Mouse (Mus musculus): ENCODE results near the gene Shld1. TPM values are rescaled to one million over a fixed set of nuclear protein-coding genes. Genes with fewer than 3 reads are reported as not detected.

Shld1 gene
- polyA plus RNA-seq, 1 experiment from 2014 or later: 14.2 TPM

DNA sequence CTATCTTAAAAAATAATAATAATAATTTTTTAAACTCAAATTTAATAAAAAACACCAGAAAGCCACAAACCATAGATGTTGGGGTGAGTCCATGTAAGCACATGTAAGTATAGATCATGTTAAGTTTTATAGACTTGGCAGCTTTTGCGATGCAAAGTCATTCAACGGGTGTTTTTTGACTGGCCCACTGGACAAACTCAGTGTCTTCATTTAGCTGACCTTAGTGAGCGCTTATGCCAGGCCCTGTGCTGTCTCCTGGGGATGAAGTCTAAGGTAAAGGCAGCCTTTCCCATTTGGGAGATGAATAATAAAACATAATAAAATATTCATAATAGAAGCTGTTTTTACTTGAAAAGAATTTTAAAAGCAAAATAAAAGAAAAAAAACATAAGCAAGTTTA is 28.2 kb downstream of the Shld1 start:
- 89% methylated on average over 3 of the region's 3 CpGs for WGBS
- no peaks in the 10 kb centered on the region for H3K4me1 ChIP-seq (replicated peaks)
- H3K9me3 ChIP-seq: no peaks in the 10 kb centered on the region
- no peak overlapping the region for H3K4me2 ChIP-seq (replicated peaks)
- H3K9ac ChIP-seq: no peak overlapping the region
- no peak overlapping the region for H3K4me3 ChIP-seq (replicated peaks)
- no peak for ATAC-seq
- H3K27me3 ChIP-seq (replicated peaks): no peaks in the 10 kb centered on the region
- H3K36me3 ChIP-seq: peaks cover 2% of the 10 kb centered on the region; the same call in 1 of the 2 replicates
- H3K27ac ChIP-seq: no peak overlapping the region

- no peak overlapping the region for H3K9ac ChIP-seq
- peaks cover 2% of the 10 kb centered on the region; the same call in 1 of the 2 replicates for H3K36me3 ChIP-seq
- peak; percentile 31; the same call in 1 of the 2 replicates for ATAC-seq
- no peak overlapping the region for H3K27ac ChIP-seq
- H3K4me3 ChIP-seq (replicated peaks): no peak overlapping the region
- WGBS: 61% methylated on average over 12 of the region's 12 CpGs
- H3K9me3 ChIP-seq: no peaks in the 10 kb centered on the region
- no peaks in the 10 kb centered on the region for H3K27me3 ChIP-seq (replicated peaks)
- H3K4me1 ChIP-seq (replicated peaks): no peaks in the 10 kb centered on the region
- H3K4me2 ChIP-seq (replicated peaks): no peak overlapping the region
Observed at GRCm38 (mm10) chr2:132715421-132716070, 28.8 kb downstream of the Shld1 start.

GRCm38 (mm10) chr2:132716154-132716553 is 29.4 kb downstream of the Shld1 start:
- H3K4me1 ChIP-seq (replicated peaks): no peaks in the 10 kb centered on the region
- H3K9ac ChIP-seq: no peak overlapping the region
- WGBS: 35% methylated on average over 5 of the region's 5 CpGs
- no peak overlapping the region for H3K27ac ChIP-seq
- H3K4me2 ChIP-seq (replicated peaks): no peak overlapping the region
- peak; percentile 43; the same call in 1 of the 2 replicates for ATAC-seq
- no peaks in the 10 kb centered on the region for H3K36me3 ChIP-seq
- H3K9me3 ChIP-seq: no peaks in the 10 kb centered on the region
- H3K27me3 ChIP-seq (replicated peaks): no peaks in the 10 kb centered on the region
- no peak overlapping the region for H3K4me3 ChIP-seq (replicated peaks)

DNA sequence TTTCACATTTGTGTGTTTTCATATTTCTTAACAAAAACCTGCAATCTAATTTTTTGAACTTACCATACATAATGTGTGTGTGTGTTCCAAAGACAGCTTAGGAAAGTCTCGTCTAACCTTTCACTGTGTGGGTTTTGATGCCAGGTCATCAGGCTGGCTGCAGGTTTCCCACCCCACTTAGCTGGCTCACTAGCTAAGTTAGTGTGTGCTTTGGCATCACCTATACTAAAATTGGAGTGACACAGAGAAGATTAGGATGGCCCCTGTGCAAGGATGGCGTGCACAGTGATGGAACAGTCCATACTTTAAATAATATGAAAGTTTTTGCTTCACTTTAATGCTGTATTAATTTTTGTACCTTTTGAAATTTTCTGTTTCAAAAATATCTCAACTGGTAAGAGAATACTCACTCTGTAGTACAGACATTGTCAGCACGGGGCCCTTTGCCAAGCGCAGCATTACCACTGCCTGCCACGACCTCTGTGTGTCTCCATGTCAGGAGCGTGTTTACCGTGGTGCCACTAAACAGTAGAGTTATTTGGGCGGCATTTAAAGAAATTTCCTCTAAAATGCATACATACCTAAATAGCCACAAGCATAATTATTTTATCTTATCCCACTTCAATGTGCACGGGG is 30.3 kb downstream of the Shld1 start:
- no peaks in the 10 kb centered on the region for H3K4me1 ChIP-seq (replicated peaks)
- no peak for ATAC-seq
- no peak overlapping the region for H3K4me3 ChIP-seq (replicated peaks)
- H3K9ac ChIP-seq: no peak overlapping the region
- no peaks in the 10 kb centered on the region for H3K27me3 ChIP-seq (replicated peaks)
- H3K9me3 ChIP-seq: no peaks in the 10 kb centered on the region
- H3K4me2 ChIP-seq (replicated peaks): no peak overlapping the region
- H3K36me3 ChIP-seq: no peaks in the 10 kb centered on the region
- WGBS: 90% methylated on average over 9 of the region's 9 CpGs
- H3K27ac ChIP-seq: no peak overlapping the region

GRCm38 (mm10) chr2:132717537-132717912 is 30.8 kb downstream of the Shld1 start:
- Histone ChIP-seq H3K27ac (no peak overlapping the region), H3K27me3 (replicated peaks) (no peaks in the 10 kb centered on the region), H3K9ac (no peak overlapping the region), H3K4me1 (replicated peaks) (no peaks in the 10 kb centered on the region), H3K4me2 (replicated peaks) (no peak overlapping the region), H3K36me3 (no peaks in the 10 kb centered on the region), H3K4me3 (replicated peaks) (no peak overlapping the region), H3K9me3 (no peaks in the 10 kb centered on the region)
- whole genome bisulfite sequencing: 92% methylated on average over 5 of the region's 5 CpGs
- no peak for ATAC-seq

GRCm38 (mm10) chr2:132720921-132721566 is 34.3 kb downstream of the Shld1 start:
- no peak overlapping the region for H3K4me2 ChIP-seq (replicated peaks)
- 75% methylated on average over 9 of the region's 9 CpGs for WGBS
- H3K9ac ChIP-seq: no peak overlapping the region
- H3K4me3 ChIP-seq (replicated peaks): no peak overlapping the region
- no peaks in the 10 kb centered on the region for H3K9me3 ChIP-seq
- ATAC-seq: no peak
- no peaks in the 10 kb centered on the region for H3K36me3 ChIP-seq
- H3K27ac ChIP-seq: no peak overlapping the region
- no peaks in the 10 kb centered on the region for H3K4me1 ChIP-seq (replicated peaks)
- H3K27me3 ChIP-seq (replicated peaks): no peaks in the 10 kb centered on the region

DNA sequence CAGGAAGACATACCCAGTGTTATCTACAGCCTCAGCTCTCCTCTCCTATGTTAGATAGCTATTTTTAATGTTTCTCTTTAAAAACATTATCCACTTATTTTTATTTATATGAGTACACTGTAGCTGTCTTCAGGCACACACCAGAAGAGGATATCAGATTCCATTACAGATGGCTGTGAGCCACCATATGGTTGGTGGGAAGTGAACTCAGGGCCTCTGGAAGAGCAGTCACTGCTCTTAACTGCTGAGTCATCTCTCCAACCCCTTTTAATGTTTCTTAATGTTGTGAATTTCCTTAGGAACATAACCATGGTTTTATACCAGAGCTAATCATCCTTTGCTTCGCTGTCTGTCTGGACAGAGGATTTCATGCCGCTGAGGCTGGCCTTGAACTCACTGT is 35.1 kb downstream of the Shld1 start:
- H3K4me3 ChIP-seq (replicated peaks): no peak overlapping the region
- no peak overlapping the region for H3K4me2 ChIP-seq (replicated peaks)
- no peak overlapping the region for H3K9ac ChIP-seq
- no peaks in the 10 kb centered on the region for H3K36me3 ChIP-seq
- no peak for ATAC-seq
- no peaks in the 10 kb centered on the region for H3K9me3 ChIP-seq
- 92% methylated on average over 2 of the region's 2 CpGs for WGBS
- H3K4me1 ChIP-seq (replicated peaks): no peaks in the 10 kb centered on the region
- H3K27ac ChIP-seq: no peak overlapping the region
- no peaks in the 10 kb centered on the region for H3K27me3 ChIP-seq (replicated peaks)

- Histone ChIP-seq H3K4me2 (replicated peaks) (no peak overlapping the region), H3K9ac (no peak overlapping the region), H3K27ac (no peak overlapping the region), H3K27me3 (replicated peaks) (no peaks in the 10 kb centered on the region), H3K4me3 (replicated peaks) (no peak overlapping the region), H3K9me3 (no peaks in the 10 kb centered on the region), H3K4me1 (replicated peaks) (no peaks in the 10 kb centered on the region), H3K36me3 (no peaks in the 10 kb centered on the region)
- ATAC-seq: 0 out of 2 replicates have a peak, but pooled peaks have one; percentile 25
- 83% methylated on average over 5 of the region's 5 CpGs for WGBS
Observed at GRCm38 (mm10) chr2:132723958-132724431, 37.3 kb downstream of the Shld1 start.

- no peaks in the 10 kb centered on the region for H3K36me3 ChIP-seq
- no peaks in the 10 kb centered on the region for H3K9me3 ChIP-seq
- H3K4me1 ChIP-seq (replicated peaks): no peaks in the 10 kb centered on the region
- H3K9ac ChIP-seq: no peak overlapping the region
- no peak for ATAC-seq
- no peak overlapping the region for H3K4me2 ChIP-seq (replicated peaks)
- no peak overlapping the region for H3K27ac ChIP-seq
- WGBS: 92% methylated on average over 7 of the region's 7 CpGs
- no peaks in the 10 kb centered on the region for H3K27me3 ChIP-seq (replicated peaks)
- H3K4me3 ChIP-seq (replicated peaks): no peak overlapping the region
Observed at GRCm38 (mm10) chr2:132724561-132724960, 37.8 kb downstream of the Shld1 start.

GRCm38 (mm10) chr2:132725376-132725905 is 38.7 kb downstream of the Shld1 start:
- Histone ChIP-seq H3K4me1 (replicated peaks) (no peaks in the 10 kb centered on the region), H3K9me3 (no peaks in the 10 kb centered on the region), H3K36me3 (no peaks in the 10 kb centered on the region), H3K27ac (no peak overlapping the region), H3K4me2 (replicated peaks) (no peak overlapping the region), H3K4me3 (replicated peaks) (no peak overlapping the region), H3K9ac (no peak overlapping the region), H3K27me3 (replicated peaks) (no peaks in the 10 kb centered on the region)
- no peak for ATAC-seq
- WGBS: 61% methylated on average over 9 of the region's 9 CpGs

DNA sequence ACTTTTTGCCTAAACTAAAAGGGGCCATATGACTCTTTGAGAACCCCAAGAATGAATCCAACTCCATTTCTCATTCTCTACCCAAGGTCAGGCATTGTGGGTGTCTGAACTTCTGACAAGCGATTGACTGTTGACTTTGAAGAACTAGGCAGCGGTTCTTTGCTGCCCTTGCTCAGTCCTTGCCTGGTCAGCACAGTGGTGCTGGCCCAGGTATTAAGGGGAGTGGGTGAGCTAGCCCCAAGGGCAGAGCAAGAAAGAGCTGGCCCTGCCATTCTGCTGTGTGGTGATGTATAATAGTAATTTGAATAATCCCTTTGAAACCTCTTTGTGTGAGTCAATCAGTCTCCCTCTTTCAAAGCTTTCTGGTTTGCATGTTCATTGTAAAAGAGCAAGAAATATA is 39.4 kb downstream of the Shld1 start:
- Histone ChIP-seq H3K4me1 (replicated peaks) (no peaks in the 10 kb centered on the region), H3K4me3 (replicated peaks) (no peak overlapping the region), H3K4me2 (replicated peaks) (no peak overlapping the region), H3K36me3 (no peaks in the 10 kb centered on the region), H3K27ac (no peak overlapping the region), H3K9me3 (no peaks in the 10 kb centered on the region), H3K9ac (no peak overlapping the region), H3K27me3 (replicated peaks) (no peaks in the 10 kb centered on the region)
- ATAC-seq: no peak
- 89% methylated on average over 2 of the region's 2 CpGs for WGBS

DNA sequence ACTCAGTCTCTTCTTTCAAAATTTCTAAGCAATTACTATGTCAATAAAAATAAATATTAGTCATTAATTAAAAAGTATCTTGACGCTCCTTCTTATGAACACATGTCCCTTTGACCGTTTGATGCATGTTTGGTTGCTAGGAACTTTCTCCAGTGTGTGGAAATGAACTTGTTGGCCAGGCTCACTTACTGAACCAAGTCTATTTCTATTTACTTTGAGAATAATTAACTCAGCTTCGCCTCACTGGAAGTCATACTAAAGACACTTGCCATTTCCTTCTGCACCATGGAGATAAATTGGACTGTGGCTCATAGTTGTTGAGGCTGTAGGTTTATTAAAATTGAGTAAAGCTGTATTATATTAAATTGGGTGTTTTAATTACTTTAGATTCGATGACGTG is 46.2 kb downstream of the Shld1 start:
- WGBS: 60% methylated on average over 5 of the region's 5 CpGs
- Histone ChIP-seq H3K9ac (no peak overlapping the region), H3K4me3 (replicated peaks) (no peak overlapping the region), H3K4me2 (replicated peaks) (no peak overlapping the region), H3K27ac (no peak overlapping the region), H3K4me1 (replicated peaks) (no peaks in the 10 kb centered on the region), H3K36me3 (no peaks in the 10 kb centered on the region), H3K27me3 (replicated peaks) (no peaks in the 10 kb centered on the region), H3K9me3 (no peaks in the 10 kb centered on the region)
- no peak for ATAC-seq
